Mouse (Mus musculus) hindbrain, postnatal 0 days (tissue): ENCODE results near the gene Dnajc24. TPM values are rescaled to one million over a fixed set of nuclear protein-coding genes. Genes with fewer than 3 reads are reported as not detected.

Experiments used
- ATAC-seq: fragments of 200-750 bp; cut with Nextera tagmentation; 2 replicates; pipeline ENCODE4 v1.8.0; 2017; ENCODE audit warnings: mild to moderate bottlenecking, moderate TSS enrichment, moderate library complexity
- DNase-seq: peaks from one replicate; pipeline ENCODE4 v3.0.0-alpha.2; 2015; ENCODE audit warnings: low spot score
- H3K27ac ChIP-seq: fragments of 300-500 bp; sonication (generic); 2 replicates; pipeline ENCODE4 v1.5.1; 2014; ENCODE audit warnings: mild to moderate bottlenecking
- H3K27me3 ChIP-seq: fragments of 300-500 bp; sonication (generic); 2 replicates; pipeline ENCODE4 v1.6.1; 2014; ENCODE audit warnings: low read length, mixed read lengths; ENCODE audit not compliant: insufficient read depth
- H3K36me3 ChIP-seq: fragments of 300-500 bp; sonication (generic); 2 replicates; pipeline ENCODE4 v1.6.1; 2014; ENCODE audit warnings: low read length, mixed read lengths; ENCODE audit not compliant: insufficient read depth
- H3K4me1 ChIP-seq: fragments of 300-500 bp; sonication (generic); 2 replicates; pipeline ENCODE4 v1.6.1; 2014; ENCODE audit warnings: antibody characterized with exemption, low read length, mixed read lengths; ENCODE audit not compliant: insufficient read depth
- H3K4me2 ChIP-seq: fragments of 300-500 bp; sonication (generic); 2 replicates; pipeline ENCODE4 v1.6.1; 2014; ENCODE audit warnings: low read depth, mild to moderate bottlenecking, low read length, moderate library complexity, mixed read lengths
- H3K4me3 ChIP-seq: fragments of 300-500 bp; sonication (generic); 2 replicates; pipeline ENCODE4 v1.5.1; 2014; ENCODE audit warnings: low read length
- H3K9ac ChIP-seq: fragments of 300-500 bp; sonication (generic); replicated peaks from 2 replicates; pipeline ENCODE4 v1.6.1; 2014; ENCODE audit warnings: mild to moderate bottlenecking, low read length, moderate library complexity, mixed read lengths
- H3K9me3 ChIP-seq: fragments of 300-500 bp; sonication (generic); 2 replicates; pipeline ENCODE4 v1.6.1; 2016; ENCODE audit warnings: low read length, mixed read lengths
- CTCF ChIP-seq: IDR thresholded peaks from 2 replicates; pipeline ENCODE4 v1.5.1; 2016; ENCODE audit warnings: antibody characterized with exemption, control low read depth, low read depth
- WGBS: fragments of 180-500 bp; shearing (Covaris S2); extraction: QIAGEN DNeasy Blood & Tissue Kit; methylation state at CpG from one replicate; pipeline ENCODE4 v1.1.7; 2014; 5-methylcytosine and 5-hydroxymethylcytosine counted together
- polyA plus RNA-seq: library from polyadenylated mRNA; unstranded; fragments of >200 nt; fragmentation: Nextera tagmentation; extraction: Ambion mirVana; gene quantifications from 2 replicates; pipeline ENCODE4 v1.2.1, GENCODE M21; 2015
- total RNA-seq: library from RNA; depleted of rRNA; stranded (reverse); fragments of >200 nt; gene quantifications from 2 replicates; pipeline ENCODE4 v1.2.3, GENCODE M21; 2014

Dnajc24 gene
- total and polyA plus RNA-seq, 2 experiments from 2014 or later = 21.3 to 29.0 TPM

DNA sequence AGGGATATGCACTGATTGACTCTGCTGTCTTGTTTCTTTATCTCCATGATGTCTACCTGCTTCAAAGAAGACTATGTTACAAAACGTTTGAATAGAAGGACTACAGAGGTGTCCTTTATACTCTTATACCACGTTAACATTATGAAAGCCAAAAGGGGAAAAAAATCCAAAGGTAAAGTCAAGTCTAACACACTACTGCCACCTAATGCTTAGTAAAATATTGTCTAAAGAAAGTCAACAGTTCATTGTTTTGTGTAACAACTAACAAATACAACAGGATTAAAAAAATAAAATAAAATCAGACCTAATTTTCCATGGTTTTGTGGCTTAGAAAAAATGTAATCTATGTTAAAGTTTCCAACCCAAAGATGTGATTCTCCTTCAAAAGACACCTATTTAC lies 15.3 kb downstream of the Dnajc24 start:
- Histone ChIP-seq H3K36me3 (no peaks in the 10 kb centered on the region), H3K4me2 (no peak overlapping the region), H3K4me1 (no peaks in the 10 kb centered on the region), H3K9ac (no peak overlapping the region), H3K27me3 (no peaks in the 10 kb centered on the region), H3K9me3 (no peaks in the 10 kb centered on the region), H3K4me3 (no peak overlapping the region), H3K27ac (no peak overlapping the region)
- WGBS = 17% methylated on average over 2 of the region's 2 CpGs
- ATAC-seq (no peak), DNase-seq (peak; percentile 37)
- TF ChIP-seq CTCF = peak; percentile 40

DNA sequence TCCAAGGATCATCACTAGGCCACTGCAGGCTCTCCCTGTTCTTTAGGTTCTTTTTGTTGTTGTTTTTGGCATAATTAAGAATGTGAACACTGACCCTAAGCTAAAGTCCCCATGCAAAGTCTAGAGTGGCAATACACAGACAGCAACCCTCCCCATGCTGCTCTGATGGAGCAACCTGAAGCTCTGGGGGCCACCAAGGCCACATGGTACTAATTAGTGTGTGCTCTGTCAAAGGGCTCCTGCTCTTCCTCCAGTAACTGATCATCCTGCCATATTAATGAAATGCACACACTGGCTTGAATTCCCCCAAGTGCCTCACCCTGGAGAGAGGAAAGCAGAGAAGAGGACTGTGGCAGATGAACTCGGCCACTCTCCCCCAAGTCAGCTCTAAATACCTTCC lies 16.2 kb downstream of the Dnajc24 start:
- Histone ChIP-seq H3K4me2 (no peak overlapping the region), H3K27ac (no peak overlapping the region), H3K4me1 (no peaks in the 10 kb centered on the region), H3K27me3 (no peaks in the 10 kb centered on the region), H3K4me3 (no peak overlapping the region), H3K36me3 (no peaks in the 10 kb centered on the region), H3K9ac (no peak overlapping the region), H3K9me3 (no peaks in the 10 kb centered on the region)
- no peak for ATAC-seq
- TF ChIP-seq CTCF = no peak
- no peak for DNase-seq
- 41% methylated on average over 1 of the region's 1 CpGs for WGBS

DNA sequence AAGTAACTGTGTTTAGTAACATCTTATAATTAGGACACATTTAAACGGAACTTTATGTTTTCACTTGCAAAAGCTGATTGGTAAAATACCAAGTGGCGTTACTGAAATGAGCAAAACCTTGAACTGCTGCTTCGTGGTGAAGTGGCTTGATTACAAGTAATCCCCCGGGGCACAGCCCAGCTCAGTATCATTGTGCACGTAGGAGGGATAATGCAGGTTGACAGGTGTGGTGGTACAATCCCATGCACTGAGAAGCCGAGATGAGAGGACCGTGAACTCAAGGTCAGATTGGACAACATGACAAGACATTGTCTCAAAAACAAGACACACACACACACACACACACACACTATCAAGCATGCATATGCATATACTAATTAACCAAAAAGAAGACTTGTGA lies 18.1 kb downstream of the Dnajc24 start:
- no peaks in the 10 kb centered on the region for H3K9me3 ChIP-seq
- no peak overlapping the region for H3K27ac ChIP-seq
- TF ChIP-seq CTCF = no peak
- H3K4me1 ChIP-seq = no peaks in the 10 kb centered on the region
- no peaks in the 10 kb centered on the region for H3K27me3 ChIP-seq
- ATAC-seq (no peak), DNase-seq (no peak)
- H3K4me2 ChIP-seq = no peak overlapping the region
- H3K4me3 ChIP-seq = no peak overlapping the region
- 76% methylated on average over 7 of the region's 7 CpGs for WGBS
- no peak overlapping the region for H3K9ac ChIP-seq
- no peaks in the 10 kb centered on the region for H3K36me3 ChIP-seq

DNA sequence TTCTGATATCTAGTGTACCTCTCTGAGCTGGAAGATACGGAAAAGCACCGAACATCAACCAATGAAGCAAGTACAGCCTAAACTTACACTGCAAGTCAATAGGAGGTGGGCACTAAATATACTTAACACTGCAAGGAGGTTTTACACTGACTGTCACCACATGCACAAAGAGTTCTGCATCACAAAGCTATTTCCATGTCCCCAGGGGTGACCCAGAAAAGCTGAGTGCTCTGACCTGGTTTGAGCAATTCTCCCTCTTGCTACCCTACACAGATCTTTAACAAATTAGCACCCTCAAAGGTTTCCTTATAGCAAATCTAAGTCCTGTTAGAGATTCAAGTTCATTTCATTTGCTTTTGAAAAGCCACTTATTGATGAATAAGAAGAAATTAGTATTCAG lies 25.3 kb downstream of the Dnajc24 start:
- Histone ChIP-seq H3K9me3 (no peaks in the 10 kb centered on the region), H3K27me3 (no peaks in the 10 kb centered on the region), H3K9ac (no peak overlapping the region), H3K4me1 (no peaks in the 10 kb centered on the region), H3K4me3 (no peak overlapping the region), H3K36me3 (no peaks in the 10 kb centered on the region), H3K4me2 (no peak overlapping the region), H3K27ac (no peak overlapping the region)
- 94% methylated on average over 2 of the region's 2 CpGs for WGBS
- ATAC-seq = no peak
- no peak for DNase-seq
- TF ChIP-seq CTCF = no peak

DNA sequence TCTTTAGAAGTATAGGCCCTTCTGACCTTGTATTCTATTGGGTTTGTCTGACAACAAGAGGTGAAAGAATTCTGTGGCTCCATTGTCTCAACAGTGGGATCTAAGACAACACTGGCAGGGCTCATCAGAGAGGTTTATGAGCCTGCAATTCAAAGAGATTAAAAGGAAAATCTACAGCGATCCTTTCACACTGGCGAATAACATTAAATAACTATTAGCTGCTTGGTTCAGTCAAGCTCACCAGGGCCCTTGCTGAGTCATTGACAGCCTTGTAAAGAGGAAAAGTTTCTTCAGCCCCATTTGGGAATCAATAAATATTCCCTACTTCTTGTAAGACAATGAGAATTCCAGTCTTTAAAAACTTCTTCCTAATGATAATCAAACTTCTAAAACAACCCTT lies 29.4 kb downstream of the Dnajc24 start:
- H3K36me3 ChIP-seq = peaks cover 3% of the 10 kb centered on the region; the same call in 1 of the 2 replicates
- H3K9ac ChIP-seq = no peak overlapping the region
- H3K9me3 ChIP-seq = no peaks in the 10 kb centered on the region
- no peaks in the 10 kb centered on the region for H3K27me3 ChIP-seq
- H3K4me2 ChIP-seq = no peak overlapping the region
- TF ChIP-seq CTCF = no peak
- no peak for ATAC-seq
- no peaks in the 10 kb centered on the region for H3K4me1 ChIP-seq
- H3K4me3 ChIP-seq = no peak overlapping the region
- DNase-seq = no peak
- no peak overlapping the region for H3K27ac ChIP-seq
- WGBS = 10% methylated on average over 2 of the region's 2 CpGs

DNA sequence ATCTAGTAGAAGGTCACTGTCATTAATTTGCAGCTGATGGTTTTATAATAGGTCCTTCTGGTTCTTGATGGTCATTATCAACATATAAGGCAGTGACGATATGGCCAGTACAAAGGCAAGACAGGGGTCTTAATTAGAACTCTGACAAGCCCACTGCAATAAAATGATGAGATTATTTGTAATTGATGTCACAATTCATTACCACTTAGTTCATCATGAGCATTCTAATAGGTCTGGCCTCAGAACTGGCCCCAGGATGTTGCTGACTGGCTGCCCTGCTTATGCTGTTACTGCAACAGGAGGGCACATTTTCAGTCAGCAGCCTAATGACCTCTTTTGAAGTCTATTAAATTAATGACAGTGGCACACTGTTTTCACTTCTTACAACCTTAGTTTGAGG lies 39.9 kb downstream of the Dnajc24 start:
- H3K36me3 ChIP-seq = 0 out of 2 replicates have a peak, but pooled peaks cover 5% of the 10 kb centered on the region
- ATAC-seq (no peak), DNase-seq (no peak)
- H3K4me2 ChIP-seq = no peak overlapping the region
- no peak overlapping the region for H3K9ac ChIP-seq
- H3K4me1 ChIP-seq = no peaks in the 10 kb centered on the region
- WGBS = 63% methylated on average over 1 of the region's 1 CpGs
- H3K9me3 ChIP-seq = no peaks in the 10 kb centered on the region
- H3K27me3 ChIP-seq = no peaks in the 10 kb centered on the region
- H3K27ac ChIP-seq = no peak overlapping the region
- no peak for TF ChIP-seq CTCF
- no peak overlapping the region for H3K4me3 ChIP-seq

DNA sequence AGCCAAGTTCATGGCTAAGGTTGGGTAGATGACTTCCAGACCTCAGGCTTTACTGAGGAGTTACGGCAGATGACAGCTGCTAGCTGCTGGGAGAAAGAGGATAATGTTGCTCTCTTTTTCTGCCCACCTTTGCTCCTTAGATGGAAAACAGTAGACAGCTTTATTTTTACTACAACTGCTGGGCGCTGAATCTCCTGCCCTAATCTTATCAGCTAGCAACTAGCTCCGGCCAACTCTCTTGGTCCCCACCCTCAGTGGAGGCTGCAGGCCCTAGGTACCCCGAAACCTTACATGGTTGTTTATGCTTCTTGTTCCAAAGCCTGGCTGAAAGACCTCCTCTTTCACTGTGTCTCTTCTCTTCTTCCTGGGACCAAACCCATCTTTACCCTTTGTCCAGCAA lies 49.5 kb downstream of the Dnajc24 start:
- H3K4me3 ChIP-seq = no peak overlapping the region
- no peaks in the 10 kb centered on the region for H3K27me3 ChIP-seq
- H3K36me3 ChIP-seq = no peaks in the 10 kb centered on the region
- H3K9ac ChIP-seq = no peak overlapping the region
- ATAC-seq (no peak), DNase-seq (no peak)
- no peaks in the 10 kb centered on the region for H3K9me3 ChIP-seq
- no peak overlapping the region for H3K4me2 ChIP-seq
- no peaks in the 10 kb centered on the region for H3K4me1 ChIP-seq
- no peak for TF ChIP-seq CTCF
- 94% methylated on average over 4 of the region's 4 CpGs for WGBS
- H3K27ac ChIP-seq = no peak overlapping the region
